ENCODE assay signal across 8 mouse cellular contexts in the genomic region with DNA sequence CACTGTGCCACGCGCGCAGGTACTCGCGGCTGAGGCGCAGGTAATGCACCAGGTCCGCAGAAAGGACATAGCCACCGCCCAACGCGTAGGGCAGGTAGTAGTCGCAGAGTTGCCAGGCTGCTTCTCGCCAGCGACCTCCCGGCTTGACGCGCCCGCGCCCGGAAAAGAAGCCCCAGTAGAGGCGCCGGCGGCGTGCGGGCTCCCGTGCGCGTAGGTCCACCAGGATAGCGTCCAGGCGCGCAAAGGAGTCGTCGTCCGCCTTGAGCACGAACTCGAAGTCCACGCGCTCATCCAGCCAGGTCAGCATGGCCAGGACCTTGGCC. TPM values are rescaled to one million over a fixed set of nuclear protein-coding genes. Genes with fewer than 3 reads are reported as not detected.
DNase-seq lines count a peak whose midpoint lies in the region; ATAC-seq and TF ChIP-seq lines count a peak whose summit lies in the region.

No protein-coding gene starts in this region.

- peak overlapping the region; percentile 97 for H3K4me3 ChIP-seq in spleen, adult 2 months (ENCODE audit: extremely low read depth, insufficient read depth, insufficient read length)
- peak overlapping the region; percentile 88 for H3K4me3 ChIP-seq in limb, embryonic 14.5 days (replicated peaks; ENCODE audit: low read length)
- H3K4me3 ChIP-seq in stomach, postnatal 0 days (ENCODE audit: low read depth, low read length), result peak overlapping the region; percentile 92

- peaks cover 6% of the 10 kb centered on the region; the same call in 1 of the 2 replicates for H3K36me3 ChIP-seq in spleen, adult 2 months (ENCODE audit: control insufficient read depth, insufficient read depth, low read length)
- H3K36me3 ChIP-seq in limb, embryonic 14.5 days (ENCODE audit: control insufficient read depth, insufficient read depth, low read length), result peaks cover 12% of the 10 kb centered on the region
- peaks cover 2% of the 10 kb centered on the region; the same call in 1 of the 2 replicates for H3K36me3 ChIP-seq in stomach, postnatal 0 days (ENCODE audit: control insufficient read depth, insufficient read depth, low read length)

- no peaks in the 10 kb centered on the region for H3K27me3 ChIP-seq in spleen, adult 2 months (ENCODE audit: control insufficient read depth, insufficient read depth, low read length)
- H3K27me3 ChIP-seq in limb, embryonic 14.5 days (ENCODE audit: control insufficient read depth, insufficient read depth, low read length), result no peaks in the 10 kb centered on the region
- no peaks in the 10 kb centered on the region for H3K27me3 ChIP-seq in stomach, postnatal 0 days (ENCODE audit: control insufficient read depth, insufficient read depth, low read length)

- WGBS in spleen, adult 2 months, result 19% methylated on average over 37 of the region's 37 CpGs
- WGBS in limb, embryonic 14.5 days, result 26% methylated on average over 36 of the region's 37 CpGs
- WGBS in stomach, postnatal 0 days, result 18% methylated on average over 36 of the region's 37 CpGs

- H3K9me3 ChIP-seq in limb, embryonic 14.5 days (ENCODE audit: control insufficient read depth, low read length), result no peaks in the 10 kb centered on the region
- H3K9me3 ChIP-seq in stomach, postnatal 0 days (ENCODE audit: control insufficient read depth, low read length), result no peaks in the 10 kb centered on the region

- ATAC-seq in limb, embryonic 14.5 days (ENCODE audit: low FRiP score, low read depth), result no peak; the same call in 1 of the 2 replicates
- ATAC-seq in stomach, postnatal 0 days (ENCODE audit: low FRiP score, low TSS enrichment), result peak; percentile 9; the same call in 1 of the 2 replicates

- no peak for TF ChIP-seq POLR2A in spleen, adult 2 months (IDR thresholded peaks at IDR 0.05; ENCODE audit: low read depth, low read length)
- no peak for TF ChIP-seq POLR2A in limb, embryonic 14.5 days (IDR thresholded peaks at IDR 0.05; ENCODE audit: borderline replicate concordance, extremely low read depth, insufficient read depth, insufficient read length)

- intact Hi-C loops in gastrocnemius, postnatal 14 days (cut with DNase I; ENCODE audit: low total_unique reads), result no loop called here

- peak overlapping the region; percentile 99 for H3K27ac ChIP-seq in spleen, adult 2 months (ENCODE audit: insufficient read depth, low read length)
- H3K27ac ChIP-seq in limb, embryonic 14.5 days (replicated peaks; ENCODE audit: low read depth, low read length), result peak overlapping the region; percentile 95
- H3K27ac ChIP-seq in stomach, postnatal 0 days (replicated peaks), result peak overlapping the region; percentile 95

- H3K9ac ChIP-seq in limb, embryonic 14.5 days (ENCODE audit: low read depth, low read length, severe bottlenecking), result peak overlapping the region; percentile 79
- H3K9ac ChIP-seq in stomach, postnatal 0 days (ENCODE audit: low read length), result peak overlapping the region; percentile 78

- peak overlapping the region; percentile 98 for H3K4me2 ChIP-seq in limb, embryonic 14.5 days (replicated peaks; ENCODE audit: low read depth, low read length, severe bottlenecking)
- peak overlapping the region; percentile 96 for H3K4me2 ChIP-seq in stomach, postnatal 0 days (replicated peaks; ENCODE audit: low read depth)

- peak; percentile 8 for DNase-seq in gastrocnemius, adult 18-20 months (ENCODE audit: low spot score)
- no peak for DNase-seq in gastrocnemius, postnatal 14 days
- DNase-seq in spleen, adult 2 months (ENCODE audit: low read depth in 1 of 2, low spot score in 2 of 2), result no peak
- no peak for DNase-seq in spleen, postnatal 36 days (ENCODE audit: low spot score in 2 of 2)
- no peak for DNase-seq in limb, embryonic 14.5 days (ENCODE audit: low spot score)
- no peak for DNase-seq in stomach, postnatal 0 days (ENCODE audit: low spot score)
- DNase-seq in spleen, postnatal 4 days (ENCODE audit: low spot score in 2 of 2), result no peak
- no peak for DNase-seq in frontal cortex, postnatal 36 days (ENCODE audit: low spot score in 2 of 2)

- peaks cover 15% of the 10 kb centered on the region for H3K4me1 ChIP-seq in spleen, adult 2 months (ENCODE audit: control insufficient read depth, insufficient read depth, insufficient read length)
- peaks cover 19% of the 10 kb centered on the region for H3K4me1 ChIP-seq in limb, embryonic 14.5 days (ENCODE audit: control insufficient read depth, insufficient read depth, low read length)
- peaks cover 11% of the 10 kb centered on the region for H3K4me1 ChIP-seq in stomach, postnatal 0 days (replicated peaks; ENCODE audit: control insufficient read depth, insufficient read depth)

- TF ChIP-seq CTCF in spleen, adult 2 months (IDR thresholded peaks at IDR 0.05; ENCODE audit: extremely low read depth, insufficient read depth, insufficient read length, insufficient replicate concordance), result no peak
- TF ChIP-seq CTCF in stomach, postnatal 0 days (IDR thresholded peaks at IDR 0.05; ENCODE audit: low read depth), result no peak

- no peak for TF ChIP-seq EP300 in stomach, postnatal 0 days (optimal IDR thresholded peaks at IDR 0.05)

RNA-seq across cellular contexts. Expression of a gene that starts 0.6 kb away (rescaled TPM):
- total RNA-seq in gastrocnemius, adult 18-20 months (2021), result 1 to 10 TPM; 1.3 TPM
- total RNA-seq in gastrocnemius, postnatal 14 days (2021), result 1 to 10 TPM; 2.6 TPM
- polyA plus RNA-seq in spleen, adult 2 months (2012; rRNA removed), result 4.9 and 7.6 TPM in 2 replicates
- 11.3 and 15.2 TPM in 2 replicates for polyA plus RNA-seq in limb, embryonic 14.5 days (2012; rRNA removed)
- polyA plus RNA-seq in limb, embryonic 14.5 days (2014; fragmentation: Nextera tagmentation; extraction: Ambion mirVana), result 17.0 and 18.8 TPM in 2 replicates
- polyA plus RNA-seq in stomach, postnatal 0 days (2015; fragmentation: Nextera tagmentation; extraction: Ambion mirVana), result 9.0 and 9.4 TPM in 2 replicates

RNA-seq across cellular contexts. Expression of a gene that starts 0.8 kb away (rescaled TPM):
- total RNA-seq in gastrocnemius, adult 18-20 months (2021), result 10 to 100 TPM; 77.2 to 85.0 TPM
- 10 to 100 TPM; 77.4 to 78.0 TPM for total RNA-seq in gastrocnemius, postnatal 14 days (2021)
- polyA plus RNA-seq in spleen, adult 2 months (2012; rRNA removed), result 33.5 and 35.7 TPM in 2 replicates
- polyA plus RNA-seq in limb, embryonic 14.5 days (2012; rRNA removed), result 52.4 and 74.5 TPM in 2 replicates
- polyA plus RNA-seq in limb, embryonic 14.5 days (2014; fragmentation: Nextera tagmentation; extraction: Ambion mirVana), result 171 TPM in 2 replicates
- polyA plus RNA-seq in stomach, postnatal 0 days (2015; fragmentation: Nextera tagmentation; extraction: Ambion mirVana), result 129 and 137 TPM in 2 replicates

RNA-seq across cellular contexts. Expression of a gene that starts 21.8 kb away (rescaled TPM):
- 1 to 10 TPM; 1.2 to 1.3 TPM for total RNA-seq in gastrocnemius, adult 18-20 months (2021)
- under 1 TPM; 0.64 to 0.82 TPM for total RNA-seq in gastrocnemius, postnatal 14 days (2021)
- 20.7 and 34.3 TPM in 2 replicates for polyA plus RNA-seq in spleen, adult 2 months (2012; rRNA removed)
- polyA plus RNA-seq in limb, embryonic 14.5 days (2012; rRNA removed), result 4.8 and 5.8 TPM in 2 replicates
- 0.58 and 0.65 TPM in 2 replicates for polyA plus RNA-seq in limb, embryonic 14.5 days (2014; fragmentation: Nextera tagmentation; extraction: Ambion mirVana)
- polyA plus RNA-seq in stomach, postnatal 0 days (2015; fragmentation: Nextera tagmentation; extraction: Ambion mirVana), result 0.21 and 0.48 TPM in 2 replicates

RNA-seq across cellular contexts. Expression of a gene that starts 29.8 kb away (rescaled TPM):
- 10 to 100 TPM; 16.9 to 19.7 TPM for total RNA-seq in gastrocnemius, adult 18-20 months (2021)
- total RNA-seq in gastrocnemius, postnatal 14 days (2021), result 10 to 100 TPM; 13.3 to 19.9 TPM
- 21.6 and 50.1 TPM in 2 replicates for polyA plus RNA-seq in spleen, adult 2 months (2012; rRNA removed)
- polyA plus RNA-seq in limb, embryonic 14.5 days (2012; rRNA removed), result 37.0 and 44.3 TPM in 2 replicates
- polyA plus RNA-seq in limb, embryonic 14.5 days (2014; fragmentation: Nextera tagmentation; extraction: Ambion mirVana), result 52.3 and 56.6 TPM in 2 replicates
- polyA plus RNA-seq in stomach, postnatal 0 days (2015; fragmentation: Nextera tagmentation; extraction: Ambion mirVana), result 48.5 and 59.1 TPM in 2 replicates

RNA-seq across cellular contexts. Expression of a gene that starts 34.1 kb away (rescaled TPM):
- not detected for total RNA-seq in gastrocnemius, adult 18-20 months (2021)
- not detected for total RNA-seq in gastrocnemius, postnatal 14 days (2021)
- 29.9 and 38.2 TPM in 2 replicates for polyA plus RNA-seq in spleen, adult 2 months (2012; rRNA removed)
- 1.9 TPM in 2 replicates for polyA plus RNA-seq in limb, embryonic 14.5 days (2012; rRNA removed)
- polyA plus RNA-seq in limb, embryonic 14.5 days (2014; fragmentation: Nextera tagmentation; extraction: Ambion mirVana), result 3.7 and 4.7 TPM in 2 replicates
- polyA plus RNA-seq in stomach, postnatal 0 days (2015; fragmentation: Nextera tagmentation; extraction: Ambion mirVana), result 2.2 and 3.3 TPM in 2 replicates
